Comparison of ENCODE assay signal across 8 mouse cellular contexts in the genomic region with DNA sequence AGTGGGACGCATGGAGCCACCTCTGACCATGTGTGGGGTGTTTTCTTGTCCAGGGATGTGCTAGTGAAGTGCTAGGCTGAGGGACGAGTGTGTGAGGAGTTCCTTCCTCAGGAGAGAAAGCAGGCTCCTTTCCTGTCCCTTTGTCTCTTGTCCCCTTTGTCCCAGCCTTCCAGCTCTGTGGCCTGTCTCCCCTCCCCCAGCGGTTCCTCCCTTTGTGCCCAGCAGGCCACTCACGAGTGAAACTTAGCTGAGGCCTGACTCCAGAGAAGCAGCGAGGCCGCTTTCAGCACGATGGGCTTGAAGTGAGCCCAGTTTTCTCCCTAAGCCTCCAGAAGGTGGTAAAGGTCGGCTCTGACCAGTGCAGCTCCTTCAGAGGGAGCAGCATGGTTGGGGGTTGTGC. TPM values are rescaled to one million over a fixed set of nuclear protein-coding genes. Genes with fewer than 3 reads are reported as not detected.
DNase-seq lines count a peak whose midpoint lies in the region; ATAC-seq and TF ChIP-seq lines count a peak whose summit lies in the region.

No protein-coding gene starts in this region.

- no peak overlapping the region for H3K4me2 ChIP-seq in intestine, embryonic 14.5 days (ENCODE audit: low read length)
- H3K4me2 ChIP-seq in intestine, postnatal 0 days (replicated peaks; ENCODE audit: low read depth) = no peak overlapping the region
- H3K4me2 ChIP-seq in embryonic facial prominence, embryonic 11.5 days (ENCODE audit: low read depth, low read length) = 0 out of 2 replicates have a peak overlapping the region, but pooled peaks have one; percentile 7
- no peak overlapping the region for H3K4me2 ChIP-seq in intestine, embryonic 15.5 days (replicated peaks)
- no peak overlapping the region for H3K4me2 ChIP-seq in midbrain, postnatal 0 days (ENCODE audit: low read depth, low read length, poor library complexity, severe bottlenecking)

- DNase-seq in intestine, embryonic 14.5 days (ENCODE audit: low spot score) = no peak
- peak; percentile 58 for DNase-seq in embryonic facial prominence, embryonic 11.5 days (ENCODE audit: low spot score)
- DNase-seq in midbrain, postnatal 0 days (ENCODE audit: low spot score) = no peak
- no peak for DNase-seq in spleen, postnatal 36 days (ENCODE audit: low spot score in 2 of 2)
- DNase-seq in thymus, postnatal 10 days (ENCODE audit: low spot score in 2 of 2) = no peak

- WGBS in intestine, embryonic 14.5 days = 32% methylated on average over 8 of the region's 8 CpGs
- 49% methylated on average over 8 of the region's 8 CpGs for WGBS in intestine, postnatal 0 days
- 16% methylated on average over 8 of the region's 8 CpGs for WGBS in embryonic facial prominence, embryonic 11.5 days
- 43% methylated on average over 8 of the region's 8 CpGs for WGBS in intestine, embryonic 15.5 days
- WGBS in midbrain, postnatal 0 days = 12% methylated on average over 8 of the region's 8 CpGs

- H3K9ac ChIP-seq in intestine, embryonic 14.5 days (ENCODE audit: low read length) = no peak overlapping the region
- H3K9ac ChIP-seq in intestine, postnatal 0 days (ENCODE audit: low read depth, low read length) = no peak overlapping the region
- H3K9ac ChIP-seq in embryonic facial prominence, embryonic 11.5 days (replicated peaks; ENCODE audit: low read length) = peak overlapping the region; percentile 53
- no peak overlapping the region for H3K9ac ChIP-seq in intestine, embryonic 15.5 days
- 0 out of 2 replicates have a peak overlapping the region, but pooled peaks have one; percentile 14 for H3K9ac ChIP-seq in midbrain, postnatal 0 days (replicated peaks; ENCODE audit: low read length, poor library complexity, severe bottlenecking)

- no peak for ATAC-seq in intestine, embryonic 14.5 days (replicated peaks; ENCODE audit: low FRiP score, low TSS enrichment, low read depth)
- ATAC-seq in intestine, postnatal 0 days = no peak
- peak; percentile 20; the same call in 1 of the 2 replicates for ATAC-seq in embryonic facial prominence, embryonic 11.5 days (replicated peaks; ENCODE audit: insufficient number of reproducible peaks, low FRiP score, low TSS enrichment, low read depth)
- no peak for ATAC-seq in intestine, embryonic 15.5 days
- ATAC-seq in midbrain, postnatal 0 days (ENCODE audit: low FRiP score) = no peak
- no peak for ATAC-seq in CD4-positive, CD25-positive, alpha-beta regulatory T cell, adult 4 months

- peaks cover 67% of the 10 kb centered on the region for H3K4me1 ChIP-seq in intestine, embryonic 14.5 days (replicated peaks; ENCODE audit: control insufficient read depth, insufficient read depth, low read length)
- peaks cover 8% of the 10 kb centered on the region; the same call in 1 of the 2 replicates for H3K4me1 ChIP-seq in intestine, postnatal 0 days (replicated peaks; ENCODE audit: control insufficient read depth, insufficient read depth, low read length)
- H3K4me1 ChIP-seq in embryonic facial prominence, embryonic 11.5 days (ENCODE audit: control insufficient read depth, insufficient read depth, low read length) = peaks cover 37% of the 10 kb centered on the region
- peaks cover 81% of the 10 kb centered on the region for H3K4me1 ChIP-seq in intestine, embryonic 15.5 days (replicated peaks)
- H3K4me1 ChIP-seq in midbrain, postnatal 0 days (ENCODE audit: insufficient read depth, low read length) = peaks cover 34% of the 10 kb centered on the region

- peaks cover 28% of the 10 kb centered on the region for H3K36me3 ChIP-seq in intestine, embryonic 14.5 days (ENCODE audit: control insufficient read depth, insufficient read depth, low read length)
- peaks cover 17% of the 10 kb centered on the region; the same call in 1 of the 2 replicates for H3K36me3 ChIP-seq in intestine, postnatal 0 days (ENCODE audit: control insufficient read depth, insufficient read depth)
- H3K36me3 ChIP-seq in embryonic facial prominence, embryonic 11.5 days (replicated peaks; ENCODE audit: control insufficient read depth, insufficient read depth, low read depth, low read length) = peaks cover 4% of the 10 kb centered on the region
- H3K36me3 ChIP-seq in intestine, embryonic 15.5 days = peaks cover 2% of the 10 kb centered on the region; the same call in 1 of the 2 replicates
- H3K36me3 ChIP-seq in midbrain, postnatal 0 days (ENCODE audit: insufficient read depth, low read length) = peaks cover 11% of the 10 kb centered on the region

- H3K27me3 ChIP-seq in intestine, embryonic 14.5 days (replicated peaks; ENCODE audit: control insufficient read depth, insufficient read depth, low read length) = no peaks in the 10 kb centered on the region
- H3K27me3 ChIP-seq in intestine, postnatal 0 days (replicated peaks; ENCODE audit: control insufficient read depth, insufficient read depth, low read length) = no peaks in the 10 kb centered on the region
- no peaks in the 10 kb centered on the region for H3K27me3 ChIP-seq in embryonic facial prominence, embryonic 11.5 days (ENCODE audit: control insufficient read depth, insufficient read depth, low read length)
- no peaks in the 10 kb centered on the region for H3K27me3 ChIP-seq in intestine, embryonic 15.5 days (replicated peaks)
- H3K27me3 ChIP-seq in midbrain, postnatal 0 days (ENCODE audit: insufficient read depth, low read length) = no peaks in the 10 kb centered on the region

- peak overlapping the region; percentile 36; the same call in 1 of the 2 replicates for H3K27ac ChIP-seq in intestine, embryonic 14.5 days (ENCODE audit: low read depth)
- no peak overlapping the region for H3K27ac ChIP-seq in intestine, postnatal 0 days (ENCODE audit: low read depth, low read length)
- peak overlapping the region; percentile 70 for H3K27ac ChIP-seq in embryonic facial prominence, embryonic 11.5 days (replicated peaks; ENCODE audit: low read depth, low read length)
- H3K27ac ChIP-seq in intestine, embryonic 15.5 days = peak overlapping the region; percentile 33; the same call in 1 of the 2 replicates
- H3K27ac ChIP-seq in midbrain, postnatal 0 days (ENCODE audit: low read depth, low read length) = peak overlapping the region; percentile 26; the same call in 1 of the 2 replicates

- H3K9me3 ChIP-seq in intestine, embryonic 14.5 days (ENCODE audit: control insufficient read depth, low read length) = no peaks in the 10 kb centered on the region
- no peaks in the 10 kb centered on the region for H3K9me3 ChIP-seq in intestine, postnatal 0 days (ENCODE audit: control insufficient read depth)
- no peaks in the 10 kb centered on the region for H3K9me3 ChIP-seq in embryonic facial prominence, embryonic 11.5 days (replicated peaks; ENCODE audit: control insufficient read depth, low read length)
- no peaks in the 10 kb centered on the region for H3K9me3 ChIP-seq in intestine, embryonic 15.5 days
- no peaks in the 10 kb centered on the region for H3K9me3 ChIP-seq in midbrain, postnatal 0 days (ENCODE audit: low read length)

- no peak overlapping the region for H3K4me3 ChIP-seq in intestine, embryonic 14.5 days (ENCODE audit: low read depth, low read length)
- H3K4me3 ChIP-seq in intestine, postnatal 0 days (ENCODE audit: low read depth, low read length) = no peak overlapping the region
- H3K4me3 ChIP-seq in embryonic facial prominence, embryonic 11.5 days (ENCODE audit: low read depth, low read length) = no peak overlapping the region
- no peak overlapping the region for H3K4me3 ChIP-seq in intestine, embryonic 15.5 days (replicated peaks)
- H3K4me3 ChIP-seq in midbrain, postnatal 0 days (ENCODE audit: low read depth, low read length) = no peak overlapping the region

- TF ChIP-seq CTCF in intestine, postnatal 0 days (IDR thresholded peaks at IDR 0.05; ENCODE audit: low read depth) = no peak
- TF ChIP-seq CTCF in midbrain, postnatal 0 days (IDR thresholded peaks at IDR 0.05) = no peak

RNA-seq across cellular contexts. Expression of gene Ssbp3, which starts 26.2 kb away (rescaled TPM):
- 73.2 and 76.2 TPM in 2 replicates for polyA plus RNA-seq in intestine, embryonic 14.5 days (2014; fragmentation: Nextera tagmentation; extraction: Ambion mirVana)
- 42.8 and 45.2 TPM in 2 replicates for polyA plus RNA-seq in intestine, postnatal 0 days (2015; fragmentation: Nextera tagmentation; extraction: Ambion mirVana)
- 129 and 138 TPM in 2 replicates for polyA plus RNA-seq in embryonic facial prominence, embryonic 11.5 days (2014; fragmentation: Nextera tagmentation; extraction: Ambion mirVana)
- 83.7 and 86.0 TPM in 2 replicates for polyA plus RNA-seq in intestine, embryonic 15.5 days (2015; fragmentation: Nextera tagmentation; extraction: Ambion mirVana)
- total RNA-seq in midbrain, postnatal 0 days (2014; rRNA removed) = 172 and 176 TPM in 2 replicates
- polyA plus RNA-seq in midbrain, postnatal 0 days (2015; fragmentation: Nextera tagmentation; extraction: Ambion mirVana) = 110 and 126 TPM in 2 replicates
- 10 to 100 TPM; 60.0 to 60.9 TPM for polyA plus RNA-seq in CD4-positive, CD25-positive, alpha-beta regulatory T cell, adult 4 months (2017; shearing (Covaris generic))

Comparison
In these comparisons a context has a peak if more than half of its experiments do, and no peak if none do; other contexts are left out.
1. H3K9ac ChIP-seq: peak in embryonic facial prominence, embryonic 11.5 days (single experiment) and midbrain, postnatal 0 days (single experiment); none in intestine, embryonic 14.5 days (single experiment), intestine, postnatal 0 days (single experiment) and intestine, embryonic 15.5 days (single experiment).